Mouse (Mus musculus): ENCODE measurements around the gene Tspoap1. TPM values are rescaled to one million over a fixed set of nuclear protein-coding genes. Genes with fewer than 3 reads are reported as not detected.

Tspoap1 gene
- total and polyA plus RNA-seq, 2 experiments = 0.09 to 0.37 TPM

- no peak for TF ChIP-seq CTCF (IDR thresholded peaks at IDR 0.05; ENCODE audit: low read depth, low read length)
Measured at GRCm38 (mm10) chr11:87736647-87737134, 23.6 kb upstream of the Tspoap1 start.

GRCm38 (mm10) chr11:87737175-87737740 lies 23.1 kb upstream of the Tspoap1 start, which contains the start of gene Supt4a:
Gene Supt4a (plus strand): TSS chr11:87737552.
- Histone ChIP-seq H3K9ac (ENCODE audit: low read depth, low read length) (peak within 1 kb of the TSS; percentile 81), H3K27ac (replicated peaks; ENCODE audit: insufficient read depth, low read depth, low read length) (peak within 1 kb of the TSS; percentile 75), H3K4me3 (ENCODE audit: insufficient read depth, low read depth, low read length) (peak within 1 kb of the TSS; percentile 94), H3K27me3 (ENCODE audit: control insufficient read depth, insufficient read depth, low read length) (no peaks in the 10 kb centered on the region), H3K79me2 (ENCODE audit: control insufficient read depth, insufficient read depth, low read length) (peaks cover 6% of the 10 kb centered on the region; the same call in 1 of the 2 replicates), H3K4me1 (ENCODE audit: control insufficient read depth, insufficient read depth, low read length) (peaks cover 8% of the 10 kb centered on the region; the same call in 1 of the 2 replicates), H3K36me3 (ENCODE audit: control insufficient read depth, insufficient read depth, low read length) (peaks cover 11% of the 10 kb centered on the region)
- WGBS = under 1% methylated on average over 57 of the region's 57 CpGs
- no peak for TF ChIP-seq CTCF (IDR thresholded peaks at IDR 0.05; ENCODE audit: low read depth, low read length)
- TF ChIP-seq POLR2A (IDR thresholded peaks at IDR 0.05; ENCODE audit: extremely low read depth, insufficient read depth, low read length) = peak; percentile 83
- DNase-seq (ENCODE audit: extremely low read depth, low read depth, low spot score) = peak; percentile 85

More at GRCm38 (mm10) chr11:87736647-87737134, 23.6 kb upstream of the Tspoap1 start:
- H3K4me3 ChIP-seq (ENCODE audit: insufficient read depth, low read depth, low read length) = peak overlapping the region; percentile 45
- H3K27me3 ChIP-seq (ENCODE audit: control insufficient read depth, insufficient read depth, low read length) = no peaks in the 10 kb centered on the region
- H3K36me3 ChIP-seq (ENCODE audit: control insufficient read depth, insufficient read depth, low read length) = peaks cover 6% of the 10 kb centered on the region
- peak overlapping the region; percentile 56 for H3K9ac ChIP-seq (ENCODE audit: low read depth, low read length)
- peaks cover 8% of the 10 kb centered on the region; the same call in 1 of the 2 replicates for H3K4me1 ChIP-seq (ENCODE audit: control insufficient read depth, insufficient read depth, low read length)
- DNase-seq (ENCODE audit: extremely low read depth, low read depth, low spot score) = peak; percentile 58
- H3K79me2 ChIP-seq (ENCODE audit: control insufficient read depth, insufficient read depth, low read length) = peaks cover 6% of the 10 kb centered on the region; the same call in 1 of the 2 replicates
- 2% methylated on average over 31 of the region's 31 CpGs for WGBS
- peak overlapping the region; percentile 75 for H3K27ac ChIP-seq (replicated peaks; ENCODE audit: insufficient read depth, low read depth, low read length)

- H3K79me2 ChIP-seq (ENCODE audit: control insufficient read depth, insufficient read depth, low read length) = no peaks in the 10 kb centered on the region
- H3K9ac ChIP-seq (ENCODE audit: low read depth, low read length) = no peak overlapping the region
- no peaks in the 10 kb centered on the region for H3K4me1 ChIP-seq (ENCODE audit: control insufficient read depth, insufficient read depth, low read length)
- H3K36me3 ChIP-seq (ENCODE audit: control insufficient read depth, insufficient read depth, low read length) = peaks cover 16% of the 10 kb centered on the region
- TF ChIP-seq POLR2A (IDR thresholded peaks at IDR 0.05; ENCODE audit: extremely low read depth, insufficient read depth, low read length) (no peak), CTCF (IDR thresholded peaks at IDR 0.05; ENCODE audit: low read depth, low read length) (no peak)
- H3K4me3 ChIP-seq (ENCODE audit: insufficient read depth, low read depth, low read length) = no peak overlapping the region
- H3K27ac ChIP-seq (replicated peaks; ENCODE audit: insufficient read depth, low read depth, low read length) = no peak overlapping the region
- H3K27me3 ChIP-seq (ENCODE audit: control insufficient read depth, insufficient read depth, low read length) = no peaks in the 10 kb centered on the region
- DNase-seq (ENCODE audit: extremely low read depth, low read depth, low spot score) = no peak
- WGBS = 94% methylated on average over 3 of the region's 3 CpGs
Measured at GRCm38 (mm10) chr11:87743691-87744090, 16.6 kb upstream of the Tspoap1 start.

GRCm38 (mm10) chr11:87744964-87745363 lies 15.4 kb upstream of the Tspoap1 start:
- Histone ChIP-seq H3K79me2 (ENCODE audit: control insufficient read depth, insufficient read depth, low read length) (no peaks in the 10 kb centered on the region), H3K27ac (replicated peaks; ENCODE audit: insufficient read depth, low read depth, low read length) (no peak overlapping the region)
- DNase-seq (ENCODE audit: extremely low read depth, low read depth, low spot score) = no peak

GRCm38 (mm10) chr11:87745632-87746555 lies 14.4 kb upstream of the Tspoap1 start:
- DNase-seq (ENCODE audit: extremely low read depth, low read depth, low spot score) = no peak
- no peak overlapping the region for H3K4me3 ChIP-seq (ENCODE audit: insufficient read depth, low read depth, low read length)
- no peak overlapping the region for H3K27ac ChIP-seq (replicated peaks; ENCODE audit: insufficient read depth, low read depth, low read length)
- TF ChIP-seq CTCF (IDR thresholded peaks at IDR 0.05; ENCODE audit: low read depth, low read length) = no peak
- TF ChIP-seq POLR2A (IDR thresholded peaks at IDR 0.05; ENCODE audit: extremely low read depth, insufficient read depth, low read length) = no peak
- H3K27me3 ChIP-seq (ENCODE audit: control insufficient read depth, insufficient read depth, low read length) = no peaks in the 10 kb centered on the region
- no peaks in the 10 kb centered on the region for H3K79me2 ChIP-seq (ENCODE audit: control insufficient read depth, insufficient read depth, low read length)
- H3K9ac ChIP-seq (ENCODE audit: low read depth, low read length) = no peak overlapping the region
- WGBS = 78% methylated on average over 9 of the region's 9 CpGs
- peaks cover 12% of the 10 kb centered on the region for H3K36me3 ChIP-seq (ENCODE audit: control insufficient read depth, insufficient read depth, low read length)
- no peaks in the 10 kb centered on the region for H3K4me1 ChIP-seq (ENCODE audit: control insufficient read depth, insufficient read depth, low read length)

More at GRCm38 (mm10) chr11:87744964-87745363, 15.4 kb upstream of the Tspoap1 start:
- H3K27me3 ChIP-seq (ENCODE audit: control insufficient read depth, insufficient read depth, low read length) = no peaks in the 10 kb centered on the region
- H3K36me3 ChIP-seq (ENCODE audit: control insufficient read depth, insufficient read depth, low read length) = peaks cover 16% of the 10 kb centered on the region
- WGBS = 74% methylated on average over 4 of the region's 4 CpGs
- no peak overlapping the region for H3K4me3 ChIP-seq (ENCODE audit: insufficient read depth, low read depth, low read length)
- no peak for TF ChIP-seq POLR2A (IDR thresholded peaks at IDR 0.05; ENCODE audit: extremely low read depth, insufficient read depth, low read length)
- no peak for TF ChIP-seq CTCF (IDR thresholded peaks at IDR 0.05; ENCODE audit: low read depth, low read length)
- no peaks in the 10 kb centered on the region for H3K4me1 ChIP-seq (ENCODE audit: control insufficient read depth, insufficient read depth, low read length)
- no peak overlapping the region for H3K9ac ChIP-seq (ENCODE audit: low read depth, low read length)
